Mouse (Mus musculus): ENCODE data around the gene Clcnkb. TPM values are rescaled to one million over a fixed set of nuclear protein-coding genes. Genes with fewer than 3 reads are reported as not detected.

The Clcnkb gene
- polyA plus RNA-seq, 1 experiment from 2014 or later: not detected

GRCm38 (mm10) chr4:141430997-141431396 lies 15.2 kb upstream of the Clcnkb start:
- H3K27ac ChIP-seq: no peak overlapping the region
- no peak overlapping the region for H3K4me3 ChIP-seq
- H3K4me1 ChIP-seq: peaks cover 2% of the 10 kb centered on the region; the same call in 1 of the 2 replicates
- H3K27me3 ChIP-seq: 0 out of 2 replicates have a peak, but pooled peaks cover 4% of the 10 kb centered on the region
- no peak overlapping the region for H3K9ac ChIP-seq
- no peaks in the 10 kb centered on the region for H3K9me3 ChIP-seq
- H3K4me2 ChIP-seq (replicated peaks): no peak overlapping the region
- WGBS: 49% methylated on average over 9 of the region's 9 CpGs
- no peak for ATAC-seq (ENCODE audit: insufficient number of reproducible peaks, insufficient read depth, low FRiP score, low TSS enrichment)
- no peaks in the 10 kb centered on the region for H3K36me3 ChIP-seq

DNA sequence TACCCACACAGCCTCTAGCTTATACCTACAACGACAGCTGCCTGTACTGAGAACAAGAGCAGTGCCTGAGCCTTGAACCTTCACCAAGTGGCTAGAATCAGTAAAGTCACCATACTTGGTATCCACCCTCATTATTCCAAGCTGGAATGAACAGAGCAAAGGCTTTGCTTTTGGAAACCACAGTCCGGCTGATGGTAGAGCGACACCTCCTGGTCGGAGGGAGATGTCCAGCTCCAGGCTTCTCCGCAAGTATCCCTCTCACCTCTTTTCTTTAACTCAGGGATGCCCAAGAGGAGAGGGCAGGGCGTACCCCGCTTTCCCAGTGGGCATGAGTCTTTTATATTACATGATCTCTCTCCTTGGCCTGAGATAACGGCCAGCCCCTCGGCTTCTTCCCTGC lies 14.0 kb upstream of the Clcnkb start:
- ATAC-seq (ENCODE audit: insufficient number of reproducible peaks, insufficient read depth, low FRiP score, low TSS enrichment): no peak
- H3K36me3 ChIP-seq: no peaks in the 10 kb centered on the region
- H3K4me2 ChIP-seq (replicated peaks): no peak overlapping the region
- H3K4me3 ChIP-seq: no peak overlapping the region
- H3K9ac ChIP-seq: no peak overlapping the region
- H3K9me3 ChIP-seq: no peaks in the 10 kb centered on the region
- H3K4me1 ChIP-seq: peaks cover 12% of the 10 kb centered on the region; the same call in 1 of the 2 replicates
- 48% methylated on average over 9 of the region's 9 CpGs for WGBS
- H3K27me3 ChIP-seq: peaks cover 8% of the 10 kb centered on the region
- no peak overlapping the region for H3K27ac ChIP-seq

DNA sequence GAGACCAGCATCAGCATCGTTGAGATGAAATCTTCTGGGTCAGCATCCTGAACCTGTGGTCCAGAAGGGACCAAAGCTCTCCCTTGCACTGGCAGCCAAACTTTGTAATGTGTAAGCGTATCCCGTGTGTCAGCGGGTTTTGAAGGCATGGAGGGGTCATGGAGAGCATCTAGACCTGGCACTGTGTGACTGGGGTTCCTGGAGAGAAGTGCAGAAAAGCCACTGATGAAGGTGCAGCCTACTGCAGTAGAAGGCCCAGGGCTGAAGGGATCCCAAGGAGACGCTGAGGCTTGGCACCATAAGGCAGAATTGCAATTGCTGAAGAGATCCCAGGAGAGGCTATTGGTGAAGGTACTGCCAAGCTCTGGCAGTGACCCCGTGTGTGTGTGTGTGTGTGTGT lies 13.6 kb upstream of the Clcnkb start:
- H3K36me3 ChIP-seq: no peaks in the 10 kb centered on the region
- WGBS: 79% methylated on average over 6 of the region's 6 CpGs
- no peak overlapping the region for H3K9ac ChIP-seq
- no peaks in the 10 kb centered on the region for H3K9me3 ChIP-seq
- no peak overlapping the region for H3K4me2 ChIP-seq (replicated peaks)
- no peak for ATAC-seq (ENCODE audit: insufficient number of reproducible peaks, insufficient read depth, low FRiP score, low TSS enrichment)
- H3K4me1 ChIP-seq: peaks cover 12% of the 10 kb centered on the region; the same call in 1 of the 2 replicates
- no peak overlapping the region for H3K27ac ChIP-seq
- peaks cover 12% of the 10 kb centered on the region for H3K27me3 ChIP-seq
- no peak overlapping the region for H3K4me3 ChIP-seq

GRCm38 (mm10) chr4:141427921-141428320 lies 12.1 kb upstream of the Clcnkb start:
- H3K27me3 ChIP-seq: peaks cover 17% of the 10 kb centered on the region
- no peak for ATAC-seq (ENCODE audit: insufficient number of reproducible peaks, insufficient read depth, low FRiP score, low TSS enrichment)
- WGBS: 84% methylated on average over 13 of the region's 13 CpGs

GRCm38 (mm10) chr4:141426796-141427745 lies 11.3 kb upstream of the Clcnkb start:
- Histone ChIP-seq H3K36me3 (no peaks in the 10 kb centered on the region), H3K9ac (no peak overlapping the region), H3K27ac (no peak overlapping the region), H3K4me2 (replicated peaks) (no peak overlapping the region), H3K27me3 (peaks cover 17% of the 10 kb centered on the region), H3K4me1 (peaks cover 12% of the 10 kb centered on the region; the same call in 1 of the 2 replicates), H3K4me3 (no peak overlapping the region), H3K9me3 (no peaks in the 10 kb centered on the region)
- 73% methylated on average over 10 of the region's 10 CpGs for WGBS
- ATAC-seq (ENCODE audit: insufficient number of reproducible peaks, insufficient read depth, low FRiP score, low TSS enrichment): no peak

More at GRCm38 (mm10) chr4:141427921-141428320, 12.1 kb upstream of the Clcnkb start:
- Histone ChIP-seq H3K4me1 (peaks cover 12% of the 10 kb centered on the region; the same call in 1 of the 2 replicates), H3K27ac (no peak overlapping the region), H3K4me3 (no peak overlapping the region), H3K9ac (no peak overlapping the region), H3K4me2 (replicated peaks) (no peak overlapping the region), H3K9me3 (no peaks in the 10 kb centered on the region), H3K36me3 (no peaks in the 10 kb centered on the region)

- peak overlapping the region; percentile 43 for H3K4me3 ChIP-seq
- peaks cover 12% of the 10 kb centered on the region; the same call in 1 of the 2 replicates for H3K4me1 ChIP-seq
- no peak overlapping the region for H3K27ac ChIP-seq
- H3K9ac ChIP-seq: peak overlapping the region; percentile 35
- H3K27me3 ChIP-seq: peaks cover 17% of the 10 kb centered on the region
- no peaks in the 10 kb centered on the region for H3K9me3 ChIP-seq
- no peaks in the 10 kb centered on the region for H3K36me3 ChIP-seq
- WGBS: 3% methylated on average over 36 of the region's 36 CpGs
- H3K4me2 ChIP-seq (replicated peaks): peak overlapping the region; percentile 75
- ATAC-seq (ENCODE audit: insufficient number of reproducible peaks, insufficient read depth, low FRiP score, low TSS enrichment): peak; percentile 83
These were observed 10.0 kb upstream of the Clcnkb start for GRCm38 (mm10) chr4:141425484-141426479.

DNA sequence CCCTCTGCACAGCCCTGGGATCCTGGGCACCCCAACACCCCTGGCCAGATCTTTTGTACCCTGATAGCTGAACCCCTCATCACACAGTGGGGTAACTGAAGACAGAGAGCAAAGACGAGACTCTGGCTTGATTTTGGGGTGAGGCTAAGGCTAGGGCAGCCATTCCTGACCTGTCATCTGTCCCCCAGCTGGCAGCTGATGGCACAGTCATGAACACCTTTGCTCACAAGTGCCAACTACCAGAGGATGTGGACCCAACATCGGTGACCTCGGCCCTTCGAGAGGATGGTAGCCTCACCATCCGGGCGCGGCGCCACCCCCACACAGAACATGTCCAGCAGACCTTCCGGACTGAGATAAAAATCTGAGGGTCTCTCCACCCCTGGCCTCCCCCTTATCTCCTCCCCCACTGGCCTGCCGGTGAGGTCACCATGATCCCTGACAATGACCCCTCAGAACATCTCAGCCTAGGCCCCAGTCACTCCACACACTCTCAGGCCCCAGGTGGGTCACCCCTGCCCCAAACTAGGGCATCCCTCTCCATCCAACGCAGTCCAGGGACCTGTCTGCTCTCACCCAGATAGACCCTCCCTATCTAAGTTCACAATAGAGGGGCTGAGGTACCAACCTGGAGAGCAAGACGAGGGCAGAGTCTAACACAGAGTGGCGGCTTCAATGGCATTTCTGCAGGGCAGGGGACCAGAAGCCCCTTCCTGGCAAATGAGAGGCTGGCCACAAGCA lies 8.0 kb upstream of the Clcnkb start:
- 88% methylated on average over 13 of the region's 13 CpGs for WGBS
- Histone ChIP-seq H3K4me3 (no peak overlapping the region), H3K27ac (no peak overlapping the region), H3K36me3 (no peaks in the 10 kb centered on the region), H3K4me2 (replicated peaks) (no peak overlapping the region), H3K27me3 (peaks cover 17% of the 10 kb centered on the region), H3K4me1 (peaks cover 18% of the 10 kb centered on the region), H3K9me3 (no peaks in the 10 kb centered on the region), H3K9ac (no peak overlapping the region)
- no peak for ATAC-seq (ENCODE audit: insufficient number of reproducible peaks, insufficient read depth, low FRiP score, low TSS enrichment)

- Histone ChIP-seq H3K36me3 (no peaks in the 10 kb centered on the region), H3K9me3 (no peaks in the 10 kb centered on the region), H3K27me3 (peaks cover 17% of the 10 kb centered on the region), H3K9ac (no peak overlapping the region), H3K4me1 (peaks cover 18% of the 10 kb centered on the region), H3K27ac (no peak overlapping the region), H3K4me3 (no peak overlapping the region), H3K4me2 (replicated peaks) (no peak overlapping the region)
- no peak for ATAC-seq (ENCODE audit: insufficient number of reproducible peaks, insufficient read depth, low FRiP score, low TSS enrichment)
- 84% methylated on average over 5 of the region's 5 CpGs for whole genome bisulfite sequencing
These were observed 7.5 kb upstream of the Clcnkb start for GRCm38 (mm10) chr4:141423288-141423687.

DNA sequence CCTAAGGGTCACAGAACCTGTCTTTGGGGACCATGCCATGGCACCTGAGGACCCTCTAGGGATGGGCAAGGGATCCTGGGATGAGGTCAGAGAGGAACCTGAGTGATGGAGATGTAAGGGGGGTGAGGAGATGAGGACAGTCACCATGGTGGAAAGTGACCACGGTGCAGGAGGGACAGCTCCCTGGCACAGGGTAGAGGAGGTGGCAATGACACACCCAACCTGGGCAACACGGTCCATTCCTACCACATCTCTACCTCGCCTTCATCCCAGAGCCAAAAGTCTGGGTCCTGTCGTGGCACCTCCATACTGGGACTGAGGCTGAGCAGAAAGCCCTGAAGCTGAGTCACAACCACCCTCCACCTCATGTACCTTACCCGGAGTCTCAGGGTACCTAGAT lies 7.0 kb upstream of the Clcnkb start:
- no peak for ATAC-seq (ENCODE audit: insufficient number of reproducible peaks, insufficient read depth, low FRiP score, low TSS enrichment)
- Histone ChIP-seq H3K4me2 (replicated peaks) (no peak overlapping the region), H3K9ac (no peak overlapping the region), H3K27me3 (peaks cover 17% of the 10 kb centered on the region), H3K4me1 (peaks cover 18% of the 10 kb centered on the region), H3K4me3 (no peak overlapping the region), H3K9me3 (no peaks in the 10 kb centered on the region), H3K36me3 (no peaks in the 10 kb centered on the region), H3K27ac (no peak overlapping the region)
- WGBS: 79% methylated on average over 5 of the region's 5 CpGs

- H3K27me3 ChIP-seq: peaks cover 13% of the 10 kb centered on the region
- no peak overlapping the region for H3K9ac ChIP-seq
- no peaks in the 10 kb centered on the region for H3K9me3 ChIP-seq
- H3K4me2 ChIP-seq (replicated peaks): no peak overlapping the region
- H3K4me3 ChIP-seq: no peak overlapping the region
- no peak for ATAC-seq (ENCODE audit: insufficient number of reproducible peaks, insufficient read depth, low FRiP score, low TSS enrichment)
- 74% methylated on average over 14 of the region's 14 CpGs for whole genome bisulfite sequencing
- no peak overlapping the region for H3K27ac ChIP-seq
- H3K36me3 ChIP-seq: no peaks in the 10 kb centered on the region
- peaks cover 18% of the 10 kb centered on the region for H3K4me1 ChIP-seq
These were observed 5.6 kb upstream of the Clcnkb start for GRCm38 (mm10) chr4:141421423-141421822.

- ATAC-seq (ENCODE audit: insufficient number of reproducible peaks, insufficient read depth, low FRiP score, low TSS enrichment): no peak
- WGBS: 45% methylated on average over 9 of the region's 9 CpGs
- Histone ChIP-seq H3K9me3 (no peaks in the 10 kb centered on the region), H3K36me3 (no peaks in the 10 kb centered on the region), H3K4me3 (no peak overlapping the region), H3K9ac (no peak overlapping the region), H3K27ac (no peak overlapping the region), H3K4me1 (peaks cover 14% of the 10 kb centered on the region), H3K27me3 (peaks cover 13% of the 10 kb centered on the region), H3K4me2 (replicated peaks) (no peak overlapping the region)
These were observed 5.1 kb upstream of the Clcnkb start for GRCm38 (mm10) chr4:141420886-141421285.
